Mouse (Mus musculus) intestine, embryonic 16.5 days (tissue): Measurements from ENCODE around the gene Epb41l2. TPM values are rescaled to one million over a fixed set of nuclear protein-coding genes. Genes with fewer than 3 reads are reported as not detected.

ENCODE experiments used
- ATAC-seq: fragments of 200-750 bp; cut with Nextera tagmentation; 2 replicates; pipeline ENCODE4 v1.8.0; 2017; ENCODE audit warnings: moderate TSS enrichment, moderate library complexity
- H3K27ac ChIP-seq: fragments of 300-500 bp; sonication (generic); 2 replicates; pipeline ENCODE4 v1.5.1; 2014; ENCODE audit warnings: mild to moderate bottlenecking, low read length
- H3K27me3 ChIP-seq: fragments of 300-500 bp; sonication (generic); replicated peaks from 2 replicates; pipeline ENCODE4 v1.6.1; 2014; ENCODE audit warnings: low read length, control low read depth, mixed read lengths; ENCODE audit not compliant: control insufficient read depth, insufficient read depth
- H3K36me3 ChIP-seq: fragments of 300-500 bp; sonication (generic); 2 replicates; pipeline ENCODE4 v1.6.1; 2014; ENCODE audit warnings: low read length, control low read depth; ENCODE audit not compliant: control insufficient read depth, insufficient read depth
- H3K4me1 ChIP-seq: fragments of 300-500 bp; sonication (generic); 2 replicates; pipeline ENCODE4 v1.6.1; 2014; ENCODE audit warnings: low read length, control low read depth, mixed read lengths; ENCODE audit not compliant: control insufficient read depth, insufficient read depth
- H3K4me2 ChIP-seq: fragments of 300-500 bp; sonication (generic); 2 replicates; pipeline ENCODE4 v1.6.1; 2014; ENCODE audit warnings: low read depth, low read length, control low read depth
- H3K4me3 ChIP-seq: fragments of 300-500 bp; sonication (generic); 2 replicates; pipeline ENCODE4 v1.5.1; 2014; ENCODE audit warnings: mild to moderate bottlenecking, low read length
- H3K9ac ChIP-seq: fragments of 300-500 bp; sonication (generic); 2 replicates; pipeline ENCODE4 v1.6.1; 2014; ENCODE audit warnings: low read depth, low read length
- H3K9me3 ChIP-seq: fragments of 300-500 bp; sonication (generic); 2 replicates; pipeline ENCODE4 v1.6.1; 2016; ENCODE audit warnings: low read length, control low read depth; ENCODE audit not compliant: control insufficient read depth
- WGBS: fragments of 180-500 bp; shearing (Covaris S2); extraction: QIAGEN DNeasy Blood & Tissue Kit; methylation state at CpG from one replicate; pipeline ENCODE4 v1.1.7; 2014; 5-methylcytosine and 5-hydroxymethylcytosine counted together
- polyA plus RNA-seq: library from polyadenylated mRNA; unstranded; fragments of >200 nt; fragmentation: Nextera tagmentation; extraction: Ambion mirVana; gene quantifications from 2 replicates; pipeline ENCODE4 v1.2.1, GENCODE M21; 2015

Gene Epb41l2
- polyA plus RNA-seq, 1 experiment from 2014 or later = 34.6 TPM

DNA sequence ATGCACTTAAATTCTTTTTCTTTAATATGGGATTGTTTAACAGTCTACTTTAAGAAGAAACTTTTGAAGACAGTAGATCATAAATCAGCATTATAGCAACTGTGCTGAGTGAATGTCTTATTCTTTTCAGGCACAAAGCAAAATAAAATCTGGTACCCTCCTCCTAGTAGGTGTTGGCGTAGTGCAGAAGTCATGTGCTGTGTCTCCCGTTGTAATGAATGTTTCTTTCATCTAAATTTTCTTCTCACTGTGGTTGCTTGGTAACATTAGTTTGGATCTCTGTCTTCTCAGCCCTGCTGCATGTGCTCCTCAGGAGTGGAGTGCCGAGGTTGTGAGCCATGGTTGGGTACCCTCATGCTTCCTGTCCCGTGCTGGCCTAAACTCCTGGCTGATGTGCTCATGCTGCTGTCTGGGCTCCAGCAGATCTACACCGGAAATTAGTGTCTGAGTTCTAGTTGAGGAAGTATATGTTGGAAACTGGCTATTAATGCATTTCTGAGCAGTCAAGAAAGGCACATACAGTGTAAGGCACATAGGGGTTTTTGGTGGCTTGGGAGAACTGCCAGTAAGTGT lies 87.4 kb downstream of the Epb41l2 start:
- no peak overlapping the region for H3K27ac ChIP-seq
- 57% methylated on average over 5 of the region's 5 CpGs for WGBS
- H3K4me2 ChIP-seq = no peak overlapping the region
- no peak overlapping the region for H3K4me3 ChIP-seq
- peaks cover 10% of the 10 kb centered on the region; the same call in 1 of the 2 replicates for H3K36me3 ChIP-seq
- peaks cover 2% of the 10 kb centered on the region; the same call in 1 of the 2 replicates for H3K4me1 ChIP-seq
- no peak overlapping the region for H3K9ac ChIP-seq
- no peaks in the 10 kb centered on the region for H3K9me3 ChIP-seq
- no peaks in the 10 kb centered on the region for H3K27me3 ChIP-seq
- ATAC-seq = no peak

DNA sequence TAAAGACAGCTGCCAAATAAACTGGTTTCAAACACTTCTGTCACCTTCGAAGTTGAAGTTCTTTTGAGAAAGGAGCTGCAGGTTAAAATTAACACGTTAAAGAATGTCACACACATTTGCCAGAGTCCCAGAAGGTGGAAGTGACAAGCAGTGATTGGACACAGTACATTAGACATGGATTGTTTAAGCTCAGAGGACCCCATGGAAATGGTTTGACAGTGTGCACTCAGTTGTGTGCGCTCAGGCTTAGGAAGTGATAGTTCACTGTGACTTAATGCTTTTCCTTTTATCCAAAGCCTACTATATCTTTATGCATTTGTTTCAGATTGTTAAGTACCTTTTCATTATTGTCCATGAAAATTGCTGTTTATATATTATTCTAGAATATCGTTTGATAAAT lies 89.1 kb downstream of the Epb41l2 start:
- no peak overlapping the region for H3K4me2 ChIP-seq
- no peaks in the 10 kb centered on the region for H3K9me3 ChIP-seq
- H3K4me3 ChIP-seq = no peak overlapping the region
- no peak overlapping the region for H3K9ac ChIP-seq
- H3K4me1 ChIP-seq = peaks cover 2% of the 10 kb centered on the region; the same call in 1 of the 2 replicates
- 79% methylated on average over 4 of the region's 4 CpGs for WGBS
- H3K27ac ChIP-seq = no peak overlapping the region
- no peak for ATAC-seq
- H3K27me3 ChIP-seq = no peaks in the 10 kb centered on the region
- H3K36me3 ChIP-seq = peaks cover 9% of the 10 kb centered on the region; the same call in 1 of the 2 replicates

GRCm38 (mm10) chr10:25449312-25450020 lies 89.9 kb downstream of the Epb41l2 start:
- WGBS = 32% methylated on average over 11 of the region's 11 CpGs
- Histone ChIP-seq H3K27ac (no peak overlapping the region), H3K4me2 (no peak overlapping the region), H3K4me3 (no peak overlapping the region), H3K4me1 (peaks cover 2% of the 10 kb centered on the region; the same call in 1 of the 2 replicates), H3K36me3 (0 out of 2 replicates have a peak, but pooled peaks cover 3% of the 10 kb centered on the region), H3K9me3 (no peaks in the 10 kb centered on the region), H3K9ac (no peak overlapping the region), H3K27me3 (no peaks in the 10 kb centered on the region)
- no peak; the same call in 1 of the 2 replicates for ATAC-seq

GRCm38 (mm10) chr10:25453150-25453549 lies 93.6 kb downstream of the Epb41l2 start:
- H3K4me3 ChIP-seq = no peak overlapping the region
- H3K36me3 ChIP-seq = no peaks in the 10 kb centered on the region
- H3K4me2 ChIP-seq = no peak overlapping the region
- H3K27ac ChIP-seq = no peak overlapping the region
- no peaks in the 10 kb centered on the region for H3K9me3 ChIP-seq
- WGBS = 69% methylated on average over 9 of the region's 9 CpGs
- no peak for ATAC-seq
- peaks cover 2% of the 10 kb centered on the region; the same call in 1 of the 2 replicates for H3K4me1 ChIP-seq
- H3K27me3 ChIP-seq = no peaks in the 10 kb centered on the region
- no peak overlapping the region for H3K9ac ChIP-seq

- Histone ChIP-seq H3K9ac (no peak overlapping the region), H3K27me3 (no peaks in the 10 kb centered on the region), H3K36me3 (no peaks in the 10 kb centered on the region), H3K9me3 (no peaks in the 10 kb centered on the region), H3K27ac (no peak overlapping the region), H3K4me3 (no peak overlapping the region), H3K4me1 (peaks cover 2% of the 10 kb centered on the region; the same call in 1 of the 2 replicates), H3K4me2 (no peak overlapping the region)
- ATAC-seq = no peak
- 88% methylated on average over 10 of the region's 10 CpGs for WGBS
Measured at GRCm38 (mm10) chr10:25453772-25454171, 94.2 kb downstream of the Epb41l2 start.

GRCm38 (mm10) chr10:25457118-25457517 lies 97.5 kb downstream of the Epb41l2 start:
- 76% methylated on average over 6 of the region's 6 CpGs for WGBS
- no peaks in the 10 kb centered on the region for H3K9me3 ChIP-seq

GRCm38 (mm10) chr10:25457996-25458395 lies 98.4 kb downstream of the Epb41l2 start:
- Histone ChIP-seq H3K9ac (no peak overlapping the region), H3K27me3 (no peaks in the 10 kb centered on the region), H3K4me3 (no peak overlapping the region), H3K27ac (no peak overlapping the region), H3K4me1 (no peaks in the 10 kb centered on the region), H3K36me3 (no peaks in the 10 kb centered on the region), H3K9me3 (no peaks in the 10 kb centered on the region), H3K4me2 (no peak overlapping the region)
- 80% methylated on average over 4 of the region's 4 CpGs for WGBS
- ATAC-seq = no peak

More at GRCm38 (mm10) chr10:25457118-25457517, 97.5 kb downstream of the Epb41l2 start:
- H3K9ac ChIP-seq = no peak overlapping the region
- no peaks in the 10 kb centered on the region for H3K4me1 ChIP-seq
- H3K27me3 ChIP-seq = no peaks in the 10 kb centered on the region
- no peak overlapping the region for H3K4me3 ChIP-seq
- H3K27ac ChIP-seq = no peak overlapping the region
- H3K36me3 ChIP-seq = no peaks in the 10 kb centered on the region
- H3K4me2 ChIP-seq = no peak overlapping the region
- ATAC-seq = no peak

GRCm38 (mm10) chr10:25461832-25462231 lies 102.2 kb downstream of the Epb41l2 start:
- Histone ChIP-seq H3K36me3 (no peaks in the 10 kb centered on the region), H3K4me1 (no peaks in the 10 kb centered on the region), H3K9ac (no peak overlapping the region), H3K9me3 (no peaks in the 10 kb centered on the region), H3K4me2 (no peak overlapping the region), H3K27me3 (no peaks in the 10 kb centered on the region), H3K27ac (no peak overlapping the region), H3K4me3 (no peak overlapping the region)
- WGBS = 49% methylated on average over 1 of the region's 1 CpGs
- no peak for ATAC-seq

GRCm38 (mm10) chr10:25462669-25463068 lies 103.1 kb downstream of the Epb41l2 start:
- no peaks in the 10 kb centered on the region for H3K36me3 ChIP-seq
- H3K4me3 ChIP-seq = no peak overlapping the region
- H3K4me1 ChIP-seq = no peaks in the 10 kb centered on the region
- H3K9ac ChIP-seq = no peak overlapping the region
- H3K27me3 ChIP-seq = no peaks in the 10 kb centered on the region
- no peak overlapping the region for H3K27ac ChIP-seq
- ATAC-seq = no peak
- H3K4me2 ChIP-seq = no peak overlapping the region
- 78% methylated on average over 3 of the region's 3 CpGs for WGBS
- H3K9me3 ChIP-seq = no peaks in the 10 kb centered on the region
